Mouse (Mus musculus) forebrain, embryonic 12.5 days (tissue): ENCODE data around the gene Slc8a2. TPM values are rescaled to one million over a fixed set of nuclear protein-coding genes. Genes with fewer than 3 reads are reported as not detected.

ENCODE experiments used
- ATAC-seq: fragments of 200-750 bp; cut with Nextera tagmentation; 2 replicates; pipeline ENCODE4 v1.8.0; 2017; ENCODE audit warnings: moderate TSS enrichment; ENCODE audit not compliant: low FRiP score
- H3K27ac ChIP-seq: fragments of 300-500 bp; sonication (generic); 2 replicates; pipeline ENCODE4 v1.5.1; 2016; ENCODE audit warnings: mild to moderate bottlenecking
- H3K27me3 ChIP-seq: fragments of 300-500 bp; sonication (generic); 2 replicates; pipeline ENCODE4 v1.6.1; 2016; ENCODE audit warnings: mild to moderate bottlenecking
- H3K36me3 ChIP-seq: fragments of 300-500 bp; sonication (generic); replicated peaks from 2 replicates; pipeline ENCODE4 v1.6.1; 2016; ENCODE audit warnings: mild to moderate bottlenecking
- H3K4me1 ChIP-seq: fragments of 300-500 bp; sonication (generic); 2 replicates; pipeline ENCODE4 v1.6.1; 2016
- H3K4me2 ChIP-seq: fragments of 300-500 bp; sonication (generic); 2 replicates; pipeline ENCODE4 v1.6.1; 2016; ENCODE audit warnings: mild to moderate bottlenecking, moderate library complexity
- H3K4me3 ChIP-seq: fragments of 300-500 bp; sonication (generic); replicated peaks from 2 replicates; pipeline ENCODE4 v1.5.1; 2016; ENCODE audit warnings: mild to moderate bottlenecking
- H3K9ac ChIP-seq: fragments of 300-500 bp; sonication (generic); 2 replicates; pipeline ENCODE4 v1.6.1; 2016; ENCODE audit warnings: mild to moderate bottlenecking
- H3K9me3 ChIP-seq: fragments of 300-500 bp; sonication (generic); 2 replicates; pipeline ENCODE4 v1.6.1; 2016
- WGBS: fragments of 180-500 bp; shearing (Covaris S2); methylation state at CpG from one replicate; pipeline ENCODE4 v1.1.7; 2016; 5-methylcytosine and 5-hydroxymethylcytosine counted together
- polyA plus RNA-seq: library from polyadenylated mRNA; unstranded; fragments of >200 nt; fragmentation: Nextera tagmentation; extraction: Ambion mirVana; gene quantifications from 2 replicates; pipeline ENCODE4 v1.2.1, GENCODE M21; 2016

Slc8a2 gene
- polyA plus RNA-seq, 1 experiment from 2014 or later: 0.66 TPM

GRCm38 (mm10) chr7:16175542-16175931 lies 45.9 kb downstream of the Slc8a2 start:
- peak overlapping the region; percentile 81 for H3K9ac ChIP-seq
- H3K4me1 ChIP-seq: peaks cover 49% of the 10 kb centered on the region
- no peaks in the 10 kb centered on the region for H3K9me3 ChIP-seq
- H3K4me3 ChIP-seq: peak overlapping the region; percentile 77
- peak overlapping the region; percentile 79 for H3K27ac ChIP-seq
- H3K36me3 ChIP-seq: peaks cover 26% of the 10 kb centered on the region
- no peak; the same call in 1 of the 2 replicates for ATAC-seq
- WGBS: 1% methylated on average over 9 of the region's 10 CpGs
- H3K4me2 ChIP-seq: peak overlapping the region; percentile 74
- no peaks in the 10 kb centered on the region; the same call in 1 of the 2 replicates for H3K27me3 ChIP-seq

- no peak overlapping the region for H3K27ac ChIP-seq
- WGBS: 74% methylated on average over 4 of the region's 4 CpGs
- H3K4me3 ChIP-seq: no peak overlapping the region
- H3K4me1 ChIP-seq: peaks cover 35% of the 10 kb centered on the region
- ATAC-seq: no peak
- no peaks in the 10 kb centered on the region; the same call in 1 of the 2 replicates for H3K27me3 ChIP-seq
- H3K9ac ChIP-seq: no peak overlapping the region
- no peak overlapping the region for H3K4me2 ChIP-seq
- H3K36me3 ChIP-seq: peaks cover 36% of the 10 kb centered on the region
- H3K9me3 ChIP-seq: no peaks in the 10 kb centered on the region
Measured at GRCm38 (mm10) chr7:16178114-16178513, 48.5 kb downstream of the Slc8a2 start.

- Histone ChIP-seq H3K27ac (no peak overlapping the region), H3K36me3 (peaks cover 49% of the 10 kb centered on the region), H3K4me3 (no peak overlapping the region), H3K9me3 (no peaks in the 10 kb centered on the region), H3K4me1 (no peaks in the 10 kb centered on the region), H3K27me3 (no peaks in the 10 kb centered on the region; the same call in 1 of the 2 replicates), H3K4me2 (no peak overlapping the region), H3K9ac (no peak overlapping the region)
- no peak for ATAC-seq
- 30% methylated on average over 8 of the region's 8 CpGs for WGBS
Measured at GRCm38 (mm10) chr7:16183663-16184062, 54.0 kb downstream of the Slc8a2 start.

- Histone ChIP-seq H3K4me1 (no peaks in the 10 kb centered on the region), H3K27me3 (peaks cover 8% of the 10 kb centered on the region; the same call in 1 of the 2 replicates), H3K36me3 (peaks cover 27% of the 10 kb centered on the region), H3K9me3 (no peaks in the 10 kb centered on the region), H3K9ac (no peak overlapping the region), H3K27ac (no peak overlapping the region), H3K4me2 (no peak overlapping the region), H3K4me3 (no peak overlapping the region)
- 84% methylated on average over 8 of the region's 8 CpGs for WGBS
- ATAC-seq: no peak
Measured at GRCm38 (mm10) chr7:16187494-16187893, 57.9 kb downstream of the Slc8a2 start.

- peak; percentile 45; the same call in 1 of the 2 replicates for ATAC-seq
- Histone ChIP-seq H3K36me3 (peaks cover 20% of the 10 kb centered on the region), H3K9ac (no peak overlapping the region), H3K27me3 (peaks cover 8% of the 10 kb centered on the region; the same call in 1 of the 2 replicates), H3K27ac (no peak overlapping the region), H3K9me3 (no peaks in the 10 kb centered on the region), H3K4me3 (no peak overlapping the region), H3K4me1 (no peaks in the 10 kb centered on the region), H3K4me2 (no peak overlapping the region)
- WGBS: 18% methylated on average over 5 of the region's 5 CpGs
Measured at GRCm38 (mm10) chr7:16192315-16192714, 62.7 kb downstream of the Slc8a2 start.

- no peaks in the 10 kb centered on the region for H3K4me1 ChIP-seq
- peaks cover 33% of the 10 kb centered on the region for H3K36me3 ChIP-seq
- H3K27ac ChIP-seq: no peak overlapping the region
- H3K4me2 ChIP-seq: no peak overlapping the region
- peaks cover 8% of the 10 kb centered on the region; the same call in 1 of the 2 replicates for H3K27me3 ChIP-seq
- WGBS: 59% methylated on average over 3 of the region's 3 CpGs
- ATAC-seq: no peak
- H3K4me3 ChIP-seq: no peak overlapping the region
- H3K9ac ChIP-seq: no peak overlapping the region
- no peaks in the 10 kb centered on the region for H3K9me3 ChIP-seq
Measured at GRCm38 (mm10) chr7:16193702-16194101, 64.1 kb downstream of the Slc8a2 start.

- no peak overlapping the region for H3K4me3 ChIP-seq
- H3K9ac ChIP-seq: no peak overlapping the region
- no peak overlapping the region for H3K27ac ChIP-seq
- H3K4me2 ChIP-seq: no peak overlapping the region
- WGBS: 73% methylated on average over 5 of the region's 6 CpGs
- H3K4me1 ChIP-seq: no peaks in the 10 kb centered on the region
- ATAC-seq: no peak
- H3K27me3 ChIP-seq: no peaks in the 10 kb centered on the region
- H3K9me3 ChIP-seq: no peaks in the 10 kb centered on the region
- peaks cover 60% of the 10 kb centered on the region for H3K36me3 ChIP-seq
Measured at GRCm38 (mm10) chr7:16196616-16197015, 67.0 kb downstream of the Slc8a2 start.

- H3K4me3 ChIP-seq: no peak overlapping the region
- no peak overlapping the region for H3K4me2 ChIP-seq
- ATAC-seq: no peak
- H3K27me3 ChIP-seq: no peaks in the 10 kb centered on the region
- no peaks in the 10 kb centered on the region for H3K4me1 ChIP-seq
- no peak overlapping the region for H3K9ac ChIP-seq
- 0 out of 2 replicates have a peak overlapping the region, but pooled peaks have one; percentile 20 for H3K27ac ChIP-seq
- peaks cover 65% of the 10 kb centered on the region for H3K36me3 ChIP-seq
- H3K9me3 ChIP-seq: no peaks in the 10 kb centered on the region
- WGBS: 87% methylated on average over 5 of the region's 5 CpGs
Measured at GRCm38 (mm10) chr7:16197166-16197565, 67.5 kb downstream of the Slc8a2 start.

GRCm38 (mm10) chr7:16198540-16198939 lies 68.9 kb downstream of the Slc8a2 start:
- H3K36me3 ChIP-seq: peaks cover 78% of the 10 kb centered on the region

GRCm38 (mm10) chr7:16201136-16201535 lies 71.5 kb downstream of the Slc8a2 start:
- no peak overlapping the region for H3K27ac ChIP-seq
- H3K36me3 ChIP-seq: peaks cover 95% of the 10 kb centered on the region
- H3K27me3 ChIP-seq: no peaks in the 10 kb centered on the region
- H3K9ac ChIP-seq: no peak overlapping the region
- 87% methylated on average over 6 of the region's 6 CpGs for WGBS
- H3K4me2 ChIP-seq: no peak overlapping the region
- no peaks in the 10 kb centered on the region for H3K9me3 ChIP-seq
- ATAC-seq: no peak
- no peaks in the 10 kb centered on the region for H3K4me1 ChIP-seq
- no peak overlapping the region for H3K4me3 ChIP-seq

More at GRCm38 (mm10) chr7:16198540-16198939, 68.9 kb downstream of the Slc8a2 start:
- H3K4me3 ChIP-seq: no peak overlapping the region
- H3K9ac ChIP-seq: no peak overlapping the region
- H3K4me2 ChIP-seq: no peak overlapping the region
- WGBS: 90% methylated on average over 11 of the region's 11 CpGs
- no peak for ATAC-seq
- no peaks in the 10 kb centered on the region for H3K27me3 ChIP-seq
- no peak overlapping the region for H3K27ac ChIP-seq
- H3K9me3 ChIP-seq: no peaks in the 10 kb centered on the region
- no peaks in the 10 kb centered on the region for H3K4me1 ChIP-seq

- Histone ChIP-seq H3K27me3 (no peaks in the 10 kb centered on the region), H3K36me3 (peaks cover 92% of the 10 kb centered on the region), H3K27ac (no peak overlapping the region), H3K9ac (no peak overlapping the region), H3K9me3 (no peaks in the 10 kb centered on the region), H3K4me1 (no peaks in the 10 kb centered on the region), H3K4me2 (no peak overlapping the region), H3K4me3 (no peak overlapping the region)
- 86% methylated on average over 15 of the region's 15 CpGs for WGBS
- no peak for ATAC-seq
Measured at GRCm38 (mm10) chr7:16202756-16203504, 73.3 kb downstream of the Slc8a2 start.

- Histone ChIP-seq H3K27ac (no peak overlapping the region), H3K9me3 (no peaks in the 10 kb centered on the region), H3K9ac (no peak overlapping the region), H3K4me1 (no peaks in the 10 kb centered on the region), H3K36me3 (peaks cover 91% of the 10 kb centered on the region), H3K4me2 (no peak overlapping the region), H3K4me3 (no peak overlapping the region), H3K27me3 (no peaks in the 10 kb centered on the region)
- 93% methylated on average over 13 of the region's 13 CpGs for WGBS
- ATAC-seq: no peak
Measured at GRCm38 (mm10) chr7:16203505-16203903, 73.9 kb downstream of the Slc8a2 start.

- Histone ChIP-seq H3K27me3 (no peaks in the 10 kb centered on the region), H3K4me2 (no peak overlapping the region), H3K9ac (no peak overlapping the region), H3K4me1 (no peaks in the 10 kb centered on the region), H3K36me3 (peaks cover 92% of the 10 kb centered on the region), H3K4me3 (no peak overlapping the region), H3K9me3 (no peaks in the 10 kb centered on the region), H3K27ac (no peak overlapping the region)
- ATAC-seq: no peak
- 82% methylated on average over 8 of the region's 9 CpGs for WGBS
Measured at GRCm38 (mm10) chr7:16204791-16205190, 75.2 kb downstream of the Slc8a2 start.
